Mouse (Mus musculus): ENCODE measurements around the gene Myh1.

GRCm38 (mm10) chr11:67229946-67230345, 30.1 kb downstream of the Myh1 start:
- TF ChIP-seq POLR2A (IDR thresholded peaks at IDR 0.05; ENCODE audit: insufficient read depth, low read depth, low read length) (no peak), CTCF (IDR thresholded peaks at IDR 0.05) (no peak)
